Mouse (Mus musculus): ENCODE measurements at regions not wholly inside any gene's neighbourhood (a gene's known extent, or its start where the extent isn't known, plus 50 kb on each side); places are given as distances from the start of the nearest gene placed in this dataset.
A peak's percentile ranks its signal among the peaks of the same experiment; 100 is the strongest.

DNA sequence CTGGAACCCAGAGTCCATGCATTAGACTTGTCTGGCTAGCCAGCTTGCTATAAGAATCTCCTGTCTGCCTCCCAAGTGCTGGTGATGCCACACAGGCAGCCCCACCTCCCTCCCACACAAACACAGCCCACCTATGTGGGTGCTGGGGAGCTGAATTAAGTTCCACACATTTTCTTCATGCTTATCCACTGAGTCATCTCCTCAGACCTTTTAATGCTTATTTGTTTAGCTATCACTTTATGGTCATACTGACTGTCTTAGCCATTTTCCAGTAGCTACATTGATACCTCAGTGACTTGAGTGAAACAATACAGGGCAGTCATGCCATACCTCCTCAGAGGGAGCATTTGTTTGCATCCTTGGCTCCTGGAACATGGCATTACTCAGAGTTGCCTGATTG lies 531.1 kb upstream of the Id2 start:
- Histone ChIP-seq H3K9ac (ENCODE audit: low read length) (no peak overlapping the region), H3K4me3 (ENCODE audit: low read depth, low read length) (no peak overlapping the region), H3K27ac (ENCODE audit: low read depth) (no peak overlapping the region), H3K4me2 (ENCODE audit: low read length) (no peak overlapping the region), H3K9me3 (ENCODE audit: control insufficient read depth, low read length) (no peaks in the 10 kb centered on the region), H3K36me3 (ENCODE audit: control insufficient read depth, insufficient read depth, low read length) (no peaks in the 10 kb centered on the region), H3K4me1 (replicated peaks; ENCODE audit: control insufficient read depth, insufficient read depth, low read length) (no peaks in the 10 kb centered on the region), H3K27me3 (replicated peaks; ENCODE audit: control insufficient read depth, insufficient read depth, low read length) (no peaks in the 10 kb centered on the region)
- DNase-seq (ENCODE audit: low spot score) (no peak), ATAC-seq (replicated peaks; ENCODE audit: low FRiP score, low TSS enrichment, low read depth) (no peak)

DNA sequence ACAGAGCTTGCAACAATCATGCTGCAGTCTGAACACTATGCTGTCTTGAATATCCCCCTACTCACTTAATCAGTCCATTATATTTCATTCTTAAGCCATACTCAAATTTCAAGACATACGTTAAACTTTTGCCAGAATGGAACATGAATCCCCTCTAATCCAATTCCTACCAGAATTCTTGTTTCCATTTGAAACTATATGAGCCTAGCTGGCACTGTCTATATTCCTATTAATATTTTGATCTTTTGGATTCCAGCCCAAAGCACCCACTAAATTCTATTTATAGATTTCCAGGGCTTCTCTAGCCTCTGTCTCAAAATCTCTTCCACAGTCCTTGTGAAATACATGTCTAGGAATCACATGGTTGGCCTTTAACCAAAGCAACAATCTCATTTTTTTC lies 528.9 kb upstream of the Id2 start:
- no peaks in the 10 kb centered on the region for H3K36me3 ChIP-seq (ENCODE audit: control insufficient read depth, insufficient read depth, low read length)
- DNase-seq (ENCODE audit: low spot score) (no peak), ATAC-seq (replicated peaks; ENCODE audit: low FRiP score, low TSS enrichment, low read depth) (no peak)
- H3K9me3 ChIP-seq (ENCODE audit: control insufficient read depth, low read length) = no peaks in the 10 kb centered on the region
- H3K4me2 ChIP-seq (ENCODE audit: low read length) = no peak overlapping the region
- no peak overlapping the region for H3K4me3 ChIP-seq (ENCODE audit: low read depth, low read length)
- H3K9ac ChIP-seq (ENCODE audit: low read length) = no peak overlapping the region
- no peaks in the 10 kb centered on the region for H3K27me3 ChIP-seq (replicated peaks; ENCODE audit: control insufficient read depth, insufficient read depth, low read length)
- H3K4me1 ChIP-seq (replicated peaks; ENCODE audit: control insufficient read depth, insufficient read depth, low read length) = no peaks in the 10 kb centered on the region
- 88% methylated on average over 1 of the region's 1 CpGs for WGBS
- H3K27ac ChIP-seq (ENCODE audit: low read depth) = no peak overlapping the region

DNA sequence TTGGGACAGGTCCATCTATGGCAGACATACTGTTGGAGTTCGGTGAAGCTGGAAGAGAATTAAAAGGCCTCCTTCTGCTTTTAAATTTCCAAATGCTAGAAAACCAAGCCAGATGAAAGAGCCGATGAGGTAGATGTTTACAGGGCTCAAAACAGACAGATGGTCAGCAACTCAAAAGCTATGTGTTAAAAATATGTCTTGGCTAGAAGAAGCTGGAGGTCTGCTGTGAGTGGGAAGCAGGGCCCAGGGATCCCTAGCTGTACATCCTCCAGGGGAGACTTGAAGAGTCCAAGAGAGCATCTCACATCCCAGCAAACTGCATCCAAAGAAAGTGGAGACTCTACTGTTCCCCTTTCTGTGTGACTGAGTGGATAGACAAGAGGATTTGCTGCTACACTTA lies 526.5 kb upstream of the Id2 start:
- 86% methylated on average over 2 of the region's 2 CpGs for WGBS
- H3K27ac ChIP-seq (ENCODE audit: low read depth) = no peak overlapping the region
- H3K4me2 ChIP-seq (ENCODE audit: low read length) = no peak overlapping the region
- no peak overlapping the region for H3K4me3 ChIP-seq (ENCODE audit: low read depth, low read length)
- no peaks in the 10 kb centered on the region for H3K4me1 ChIP-seq (replicated peaks; ENCODE audit: control insufficient read depth, insufficient read depth, low read length)
- H3K36me3 ChIP-seq (ENCODE audit: control insufficient read depth, insufficient read depth, low read length) = no peaks in the 10 kb centered on the region
- no peak overlapping the region for H3K9ac ChIP-seq (ENCODE audit: low read length)
- H3K27me3 ChIP-seq (replicated peaks; ENCODE audit: control insufficient read depth, insufficient read depth, low read length) = no peaks in the 10 kb centered on the region
- ATAC-seq (replicated peaks; ENCODE audit: low FRiP score, low TSS enrichment, low read depth) = no peak
- no peaks in the 10 kb centered on the region for H3K9me3 ChIP-seq (ENCODE audit: control insufficient read depth, low read length)
- DNase-seq (ENCODE audit: low spot score) = no peak

DNA sequence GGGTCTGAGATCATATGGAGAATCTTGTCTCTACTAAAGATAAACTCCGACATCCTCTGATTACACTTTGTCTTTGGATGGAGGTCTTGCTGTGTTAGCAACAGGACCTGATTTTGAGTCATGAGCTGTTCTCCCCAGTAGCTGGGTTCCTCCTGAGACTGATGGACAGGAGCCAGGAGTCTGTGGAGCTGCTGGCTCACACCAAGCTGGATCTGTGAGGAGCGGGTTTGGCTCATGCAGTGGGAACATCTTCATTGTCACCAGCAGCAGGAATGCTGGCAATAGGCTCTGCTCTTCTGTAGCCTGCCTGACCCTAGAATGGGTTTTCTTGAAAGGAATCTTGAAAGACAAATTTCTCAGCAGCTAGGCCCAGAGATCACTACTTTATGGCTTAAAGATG lies 524.2 kb upstream of the Id2 start:
- no peak overlapping the region for H3K27ac ChIP-seq (ENCODE audit: low read depth)
- 89% methylated on average over 2 of the region's 2 CpGs for WGBS
- H3K9me3 ChIP-seq (ENCODE audit: control insufficient read depth, low read length) = no peaks in the 10 kb centered on the region
- 0 out of 2 replicates have a peak, but pooled peaks cover 4% of the 10 kb centered on the region for H3K4me1 ChIP-seq (replicated peaks; ENCODE audit: control insufficient read depth, insufficient read depth, low read length)
- DNase-seq (ENCODE audit: low spot score) = no peak
- no peak overlapping the region for H3K4me2 ChIP-seq (ENCODE audit: low read length)
- no peak overlapping the region for H3K4me3 ChIP-seq (ENCODE audit: low read depth, low read length)
- H3K27me3 ChIP-seq (replicated peaks; ENCODE audit: control insufficient read depth, insufficient read depth, low read length) = no peaks in the 10 kb centered on the region
- H3K36me3 ChIP-seq (ENCODE audit: control insufficient read depth, insufficient read depth, low read length) = no peaks in the 10 kb centered on the region
- no peak overlapping the region for H3K9ac ChIP-seq (ENCODE audit: low read length)
- ATAC-seq (replicated peaks; ENCODE audit: low FRiP score, low TSS enrichment, low read depth) = no peak

DNA sequence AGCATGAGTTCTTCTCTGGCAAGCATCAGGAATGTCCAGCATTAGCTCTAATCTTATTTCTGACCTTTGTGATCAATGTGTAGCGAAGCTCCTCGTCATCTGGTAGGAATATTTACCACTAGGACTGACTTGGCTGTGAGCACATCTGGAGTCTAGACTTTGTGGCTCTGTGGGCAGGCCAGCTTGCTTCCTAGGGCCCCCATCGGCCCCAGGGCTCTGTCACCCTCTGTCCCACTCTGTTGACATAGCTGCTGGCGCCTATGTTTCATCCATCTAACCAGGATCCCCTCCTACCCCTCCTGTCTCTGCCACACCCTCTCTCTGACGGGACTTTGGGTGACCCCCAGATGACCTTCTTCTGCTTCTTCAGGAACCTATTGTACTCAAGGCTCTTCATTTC lies 520.6 kb upstream of the Id2 start:
- no peak overlapping the region for H3K9ac ChIP-seq (ENCODE audit: low read length)
- H3K4me1 ChIP-seq (replicated peaks; ENCODE audit: control insufficient read depth, insufficient read depth, low read length) = 0 out of 2 replicates have a peak, but pooled peaks cover 4% of the 10 kb centered on the region
- no peak overlapping the region for H3K4me3 ChIP-seq (ENCODE audit: low read depth, low read length)
- 37% methylated on average over 5 of the region's 5 CpGs for whole genome bisulfite sequencing
- no peak overlapping the region for H3K27ac ChIP-seq (ENCODE audit: low read depth)
- ATAC-seq (replicated peaks; ENCODE audit: low FRiP score, low TSS enrichment, low read depth) (no peak), DNase-seq (ENCODE audit: low spot score) (no peak)
- H3K27me3 ChIP-seq (replicated peaks; ENCODE audit: control insufficient read depth, insufficient read depth, low read length) = no peaks in the 10 kb centered on the region
- no peaks in the 10 kb centered on the region for H3K9me3 ChIP-seq (ENCODE audit: control insufficient read depth, low read length)
- no peaks in the 10 kb centered on the region for H3K36me3 ChIP-seq (ENCODE audit: control insufficient read depth, insufficient read depth, low read length)
- H3K4me2 ChIP-seq (ENCODE audit: low read length) = no peak overlapping the region

DNA sequence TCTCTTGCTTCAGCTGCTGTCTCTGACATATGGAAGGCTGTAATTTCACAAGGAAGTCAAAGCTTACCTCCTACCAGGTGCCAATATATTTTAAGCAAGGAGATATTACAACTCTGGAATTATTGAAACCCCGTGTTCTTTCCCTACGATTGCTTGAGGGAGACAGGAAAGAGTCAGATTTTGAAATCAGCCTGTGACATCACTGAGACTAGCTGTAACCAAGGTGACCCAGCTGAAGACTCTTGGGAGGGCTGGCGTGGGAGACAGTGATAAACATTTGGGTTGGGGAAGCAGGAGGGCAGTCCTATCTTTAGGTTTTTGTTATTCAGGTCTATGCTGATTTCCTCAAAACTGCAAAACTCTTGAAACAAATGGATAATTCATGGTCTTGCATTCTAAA lies 518.4 kb upstream of the Id2 start:
- Histone ChIP-seq H3K4me2 (ENCODE audit: low read length) (no peak overlapping the region), H3K27ac (ENCODE audit: low read depth) (no peak overlapping the region), H3K9ac (ENCODE audit: low read length) (no peak overlapping the region), H3K4me3 (ENCODE audit: low read depth, low read length) (no peak overlapping the region), H3K9me3 (ENCODE audit: control insufficient read depth, low read length) (no peaks in the 10 kb centered on the region), H3K27me3 (replicated peaks; ENCODE audit: control insufficient read depth, insufficient read depth, low read length) (no peaks in the 10 kb centered on the region), H3K4me1 (replicated peaks; ENCODE audit: control insufficient read depth, insufficient read depth, low read length) (0 out of 2 replicates have a peak, but pooled peaks cover 4% of the 10 kb centered on the region), H3K36me3 (ENCODE audit: control insufficient read depth, insufficient read depth, low read length) (no peaks in the 10 kb centered on the region)
- ATAC-seq (replicated peaks; ENCODE audit: low FRiP score, low TSS enrichment, low read depth) (no peak), DNase-seq (ENCODE audit: low spot score) (no peak)
- WGBS = 63% methylated on average over 3 of the region's 3 CpGs

DNA sequence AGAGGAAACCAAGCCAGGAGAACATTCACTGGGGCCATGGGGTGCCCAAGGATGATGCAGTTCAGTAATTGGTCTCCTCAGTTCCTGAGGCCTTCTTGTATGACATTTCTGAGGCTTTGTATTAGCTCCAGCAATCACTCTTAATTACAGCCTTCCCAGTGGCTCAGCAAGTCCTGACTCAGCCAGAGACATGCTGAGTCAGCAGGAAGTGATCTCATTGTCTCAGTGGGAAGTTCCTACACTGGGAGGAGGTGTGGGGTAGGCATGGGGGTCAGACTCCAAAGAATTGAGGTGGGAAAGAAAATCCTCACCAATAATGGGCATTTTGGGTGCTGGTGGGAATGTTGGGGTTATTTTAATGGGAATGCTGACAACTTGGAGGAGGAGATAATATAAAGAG lies 516.5 kb upstream of the Id2 start:
- Histone ChIP-seq H3K4me3 (ENCODE audit: low read depth, low read length) (no peak overlapping the region), H3K4me1 (replicated peaks; ENCODE audit: control insufficient read depth, insufficient read depth, low read length) (0 out of 2 replicates have a peak, but pooled peaks cover 4% of the 10 kb centered on the region), H3K9ac (ENCODE audit: low read length) (no peak overlapping the region), H3K36me3 (ENCODE audit: control insufficient read depth, insufficient read depth, low read length) (no peaks in the 10 kb centered on the region), H3K27me3 (replicated peaks; ENCODE audit: control insufficient read depth, insufficient read depth, low read length) (no peaks in the 10 kb centered on the region), H3K9me3 (ENCODE audit: control insufficient read depth, low read length) (no peaks in the 10 kb centered on the region), H3K27ac (ENCODE audit: low read depth) (no peak overlapping the region), H3K4me2 (ENCODE audit: low read length) (no peak overlapping the region)
- ATAC-seq (replicated peaks; ENCODE audit: low FRiP score, low TSS enrichment, low read depth) (no peak), DNase-seq (ENCODE audit: low spot score) (no peak)

DNA sequence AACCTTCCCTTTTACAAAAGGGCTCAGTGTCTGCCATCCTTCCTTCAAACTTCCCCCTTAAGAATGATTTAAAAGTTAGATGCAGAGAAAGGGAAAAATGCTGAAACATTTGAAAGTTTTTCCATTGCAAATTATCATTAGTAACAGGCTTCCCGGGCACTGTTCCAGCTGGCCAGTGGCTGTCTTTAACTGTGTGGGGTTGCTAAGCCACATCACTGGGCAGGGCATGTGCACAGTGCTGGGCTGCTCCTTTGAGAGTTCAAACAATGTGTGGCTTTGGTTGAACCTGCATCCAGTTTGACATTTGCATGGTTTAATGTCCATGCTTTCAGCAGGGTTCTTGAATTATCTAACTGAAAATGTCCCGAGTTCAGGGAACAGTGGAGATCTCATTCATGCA lies 512.1 kb upstream of the Id2 start:
- no peak overlapping the region for H3K4me3 ChIP-seq (ENCODE audit: low read depth, low read length)
- H3K27me3 ChIP-seq (replicated peaks; ENCODE audit: control insufficient read depth, insufficient read depth, low read length) = no peaks in the 10 kb centered on the region
- WGBS = 64% methylated on average over 2 of the region's 2 CpGs
- no peaks in the 10 kb centered on the region for H3K4me1 ChIP-seq (replicated peaks; ENCODE audit: control insufficient read depth, insufficient read depth, low read length)
- no peak overlapping the region for H3K27ac ChIP-seq (ENCODE audit: low read depth)
- DNase-seq (ENCODE audit: low spot score) = no peak
- H3K9ac ChIP-seq (ENCODE audit: low read length) = no peak overlapping the region
- no peaks in the 10 kb centered on the region for H3K36me3 ChIP-seq (ENCODE audit: control insufficient read depth, insufficient read depth, low read length)
- no peaks in the 10 kb centered on the region for H3K9me3 ChIP-seq (ENCODE audit: control insufficient read depth, low read length)
- no peak for ATAC-seq (replicated peaks; ENCODE audit: low FRiP score, low TSS enrichment, low read depth)
- no peak overlapping the region for H3K4me2 ChIP-seq (ENCODE audit: low read length)

DNA sequence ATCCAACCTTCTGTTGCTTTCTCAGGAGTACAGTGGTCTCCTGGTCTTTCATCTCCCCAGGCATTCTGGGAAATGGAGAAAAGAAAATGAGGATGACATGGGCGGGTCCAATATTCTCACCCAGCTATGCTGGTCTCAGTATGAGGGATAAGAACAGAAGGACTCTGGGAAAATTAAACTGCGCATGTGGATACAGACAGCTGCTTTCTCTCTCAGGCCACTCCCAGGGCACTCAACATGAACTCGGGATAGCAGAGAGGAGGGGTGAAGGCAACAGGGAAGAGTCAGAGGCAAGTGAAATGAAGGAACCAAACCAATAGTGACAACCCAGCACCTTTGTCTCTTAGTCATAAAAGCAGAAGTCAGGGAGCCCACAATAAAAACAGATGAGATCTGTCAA lies 508.5 kb upstream of the Id2 start:
- no peak overlapping the region for H3K4me3 ChIP-seq (ENCODE audit: low read depth, low read length)
- no peaks in the 10 kb centered on the region for H3K9me3 ChIP-seq (ENCODE audit: control insufficient read depth, low read length)
- peak; percentile 25 for DNase-seq (ENCODE audit: low spot score)
- H3K36me3 ChIP-seq (ENCODE audit: control insufficient read depth, insufficient read depth, low read length) = no peaks in the 10 kb centered on the region
- 70% methylated on average over 3 of the region's 3 CpGs for WGBS
- H3K27ac ChIP-seq (ENCODE audit: low read depth) = no peak overlapping the region
- H3K4me2 ChIP-seq (ENCODE audit: low read length) = no peak overlapping the region
- H3K4me1 ChIP-seq (replicated peaks; ENCODE audit: control insufficient read depth, insufficient read depth, low read length) = no peaks in the 10 kb centered on the region
- no peak overlapping the region for H3K9ac ChIP-seq (ENCODE audit: low read length)
- ATAC-seq (replicated peaks; ENCODE audit: low FRiP score, low TSS enrichment, low read depth) = no peak
- no peaks in the 10 kb centered on the region for H3K27me3 ChIP-seq (replicated peaks; ENCODE audit: control insufficient read depth, insufficient read depth, low read length)
